20 mouse cellular contexts compared by ENCODE assay signal in genomic region chr2:35206761-35207160, GRCm38 (mm10).
"Had no signal": no experiment of that assay in that cellular context is flagged by ENCODE, and none has a peak within 500 bp of the region (broad histone marks: within the 10 kb centered on the region; RNA-seq: fewer than 3 reads in every experiment).

No protein-coding gene starts in this region.

- H3K36me3 ChIP-seq: lung, embryonic 15.5 days; midbrain, embryonic 13.5 days; midbrain, embryonic 15.5 days; neural tube, embryonic 13.5 days; neural tube, embryonic 15.5 days had no signal

- H3K4me2 ChIP-seq: liver, embryonic 11.5 days; lung, embryonic 15.5 days; midbrain, embryonic 11.5 days; midbrain, embryonic 13.5 days; midbrain, embryonic 15.5 days; neural tube, embryonic 13.5 days; neural tube, embryonic 15.5 days had no signal

- H3K27me3 ChIP-seq: lung, embryonic 15.5 days; midbrain, embryonic 15.5 days; neural tube, embryonic 15.5 days had no signal

- H3K9me3 ChIP-seq: lung, embryonic 15.5 days; midbrain, embryonic 13.5 days; midbrain, embryonic 15.5 days; neural tube, embryonic 13.5 days; neural tube, embryonic 15.5 days had no signal

- H3K9ac ChIP-seq: liver, embryonic 14.5 days; lung, embryonic 15.5 days; midbrain, embryonic 13.5 days; midbrain, embryonic 15.5 days; neural tube, embryonic 13.5 days; neural tube, embryonic 15.5 days had no signal

- DNase-seq: lung, adult 2 months; lung, postnatal 14 days; lung, postnatal 36 days; retina, postnatal 1 day; right cerebral cortex, adult 18-20 months; right cerebral cortex, postnatal 25 days; thymus, adult 18-20 months; thymus, postnatal 14 days; thymus, postnatal 36 days had no signal

- H3K4me3 ChIP-seq: lung, embryonic 15.5 days; midbrain, embryonic 13.5 days; midbrain, embryonic 15.5 days; myocyte; neural tube, embryonic 13.5 days; neural tube, embryonic 15.5 days had no signal

- ATAC-seq: lung, postnatal 0 days; midbrain, embryonic 13.5 days; midbrain, embryonic 15.5 days had no signal

- H3K4me1 ChIP-seq: lung, embryonic 15.5 days; midbrain, embryonic 13.5 days; midbrain, embryonic 15.5 days; neural tube, embryonic 13.5 days; neural tube, embryonic 15.5 days had no signal

- H3K27ac ChIP-seq: liver, embryonic 14.5 days; lung, embryonic 15.5 days; macrophage; midbrain, embryonic 13.5 days; midbrain, embryonic 15.5 days; neural tube, embryonic 13.5 days; neural tube, embryonic 15.5 days had no signal
